Mouse (Mus musculus): Measurements from ENCODE around the gene Rnf31. TPM values are rescaled to one million over a fixed set of nuclear protein-coding genes. Genes with fewer than 3 reads are reported as not detected.

Gene Rnf31
- total RNA-seq, 4 experiments from 2014 or later: 36.5 to 56.0 (median 45.5) TPM

DNA sequence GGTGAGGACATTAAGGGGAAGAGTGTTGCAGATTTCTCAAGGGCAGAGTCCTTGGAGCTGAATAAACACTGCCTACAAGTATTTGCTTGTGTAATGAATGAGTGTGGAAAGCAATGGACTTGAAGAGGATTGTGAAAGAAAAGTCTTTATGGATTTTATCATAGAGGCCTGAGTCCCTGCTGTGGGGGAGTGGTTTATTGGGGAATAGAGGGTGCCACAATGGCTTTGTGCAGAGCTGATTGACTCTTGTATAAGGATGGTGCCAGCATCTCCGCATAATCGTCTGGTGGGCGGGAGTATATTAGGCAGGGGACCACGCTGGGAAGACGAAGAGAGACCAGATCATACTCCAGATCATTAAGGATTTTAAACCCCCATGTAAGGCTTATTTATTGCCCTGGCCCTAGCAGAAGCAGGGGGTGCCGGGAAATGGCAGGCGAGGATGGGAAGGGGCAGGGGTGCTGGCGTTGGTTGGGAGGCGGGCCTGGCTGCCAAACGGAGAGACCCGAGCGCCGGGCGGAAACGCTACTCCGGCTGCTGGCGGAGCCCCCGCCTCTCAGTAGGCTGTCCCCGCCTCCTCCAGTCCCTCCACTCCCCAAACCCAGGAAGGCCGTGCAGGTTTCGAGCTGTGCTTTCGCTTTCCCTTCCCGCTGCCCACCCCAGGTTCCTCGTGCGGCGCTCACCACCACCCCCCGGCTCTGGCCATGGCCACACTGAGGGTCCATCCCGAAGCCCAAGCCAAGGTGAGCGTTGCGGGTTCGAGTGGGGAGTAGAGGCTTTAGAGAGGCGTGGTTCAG lies 13.4 kb upstream of the Rnf31 start, which contains the start of gene Psme1:
Gene Psme1 (plus strand): TSS at position 253 of the 797 bp plus-strand sequence.
- DNase-seq (ENCODE audit: low spot score in 2 of 2): peak; percentile 54 to 62

- DNase-seq (ENCODE audit: low spot score in 2 of 2): peak in 1 of 2 experiments; percentile 36
Measured at GRCm38 (mm10) chr14:55578668-55579269, 12.7 kb upstream of the Rnf31 start.

- no peak for DNase-seq (ENCODE audit: low spot score in 2 of 2)
Measured at GRCm38 (mm10) chr14:55579511-55580496, 11.7 kb upstream of the Rnf31 start.

- no peak for DNase-seq (ENCODE audit: low spot score in 2 of 2)
Measured at GRCm38 (mm10) chr14:55580731-55581130, 10.8 kb upstream of the Rnf31 start.

- no peak for DNase-seq (ENCODE audit: low spot score in 2 of 2)
Measured at GRCm38 (mm10) chr14:55581981-55582681, 9.4 kb upstream of the Rnf31 start.

- no peak for DNase-seq (ENCODE audit: low spot score in 2 of 2)
Measured at GRCm38 (mm10) chr14:55584303-55584701, 7.2 kb upstream of the Rnf31 start.

GRCm38 (mm10) chr14:55584702-55585565 lies 6.6 kb upstream of the Rnf31 start, which contains the start of gene Emc9:
TSS of gene Emc9 (minus strand) at chr14:55585302.
- DNase-seq (ENCODE audit: low spot score in 2 of 2): peak in 1 of 2 experiments; percentile 59

DNA sequence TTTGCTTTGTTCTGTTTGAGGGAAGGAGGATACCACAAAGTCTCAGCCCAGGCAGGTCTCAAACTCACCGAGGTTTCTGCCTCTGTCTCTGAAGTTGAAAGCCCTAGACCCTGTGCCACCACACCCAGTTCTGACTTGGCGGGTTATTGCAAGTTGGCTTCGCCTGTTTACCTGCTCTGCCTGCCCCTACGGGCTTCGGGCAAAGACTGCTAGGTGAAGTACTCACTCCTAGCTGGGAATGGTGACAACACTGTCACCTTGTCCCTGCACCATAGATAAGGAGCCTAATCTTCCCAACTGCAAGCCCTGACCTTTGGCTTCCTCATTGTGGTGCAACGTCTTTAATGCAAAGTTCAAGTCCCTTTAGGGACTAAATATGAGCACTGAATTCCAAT lies 5.9 kb upstream of the Rnf31 start:
- no peak for DNase-seq (ENCODE audit: low spot score in 2 of 2)

DNA sequence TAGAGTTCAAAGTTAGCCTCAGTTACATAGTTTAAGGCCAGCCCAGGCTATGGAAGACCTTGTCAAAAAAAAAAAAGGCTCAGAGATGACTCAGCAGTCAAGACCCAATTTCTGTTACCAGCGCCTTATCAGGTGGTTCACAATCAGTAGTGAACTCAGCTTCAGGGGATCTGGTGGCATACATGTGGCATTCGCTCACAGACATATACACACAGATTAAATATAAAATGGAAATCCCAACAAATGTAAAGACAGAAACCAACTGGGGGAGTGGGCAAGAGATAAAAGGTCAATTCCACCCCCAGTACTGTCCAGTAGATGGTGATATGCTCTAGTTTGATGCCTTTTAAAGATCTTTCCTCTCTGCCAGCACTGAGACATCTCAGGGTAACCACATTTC lies 5.4 kb upstream of the Rnf31 start:
- no peak for DNase-seq (ENCODE audit: low spot score in 2 of 2)

DNA sequence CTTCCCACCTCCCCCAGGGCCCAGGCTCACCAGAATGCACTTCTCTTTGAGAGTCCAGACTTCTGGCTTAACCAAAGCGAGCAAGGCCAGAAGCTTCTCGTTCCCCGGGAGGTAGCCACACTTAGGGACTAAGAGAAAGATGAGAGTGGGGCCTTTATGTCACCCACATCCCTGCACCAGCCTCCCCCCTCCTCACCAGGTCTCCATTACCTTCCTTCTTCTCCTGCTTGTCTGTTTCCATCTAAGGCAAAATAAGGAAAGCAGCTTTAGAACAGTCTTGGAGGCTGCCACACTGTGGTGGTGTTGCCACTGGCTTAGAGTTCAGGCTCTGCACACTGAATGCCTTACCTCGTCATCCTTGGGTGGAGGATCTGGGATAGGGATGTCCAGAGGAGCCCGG lies 2.2 kb upstream of the Rnf31 start:
- DNase-seq (ENCODE audit: low spot score in 2 of 2): no peak

DNA sequence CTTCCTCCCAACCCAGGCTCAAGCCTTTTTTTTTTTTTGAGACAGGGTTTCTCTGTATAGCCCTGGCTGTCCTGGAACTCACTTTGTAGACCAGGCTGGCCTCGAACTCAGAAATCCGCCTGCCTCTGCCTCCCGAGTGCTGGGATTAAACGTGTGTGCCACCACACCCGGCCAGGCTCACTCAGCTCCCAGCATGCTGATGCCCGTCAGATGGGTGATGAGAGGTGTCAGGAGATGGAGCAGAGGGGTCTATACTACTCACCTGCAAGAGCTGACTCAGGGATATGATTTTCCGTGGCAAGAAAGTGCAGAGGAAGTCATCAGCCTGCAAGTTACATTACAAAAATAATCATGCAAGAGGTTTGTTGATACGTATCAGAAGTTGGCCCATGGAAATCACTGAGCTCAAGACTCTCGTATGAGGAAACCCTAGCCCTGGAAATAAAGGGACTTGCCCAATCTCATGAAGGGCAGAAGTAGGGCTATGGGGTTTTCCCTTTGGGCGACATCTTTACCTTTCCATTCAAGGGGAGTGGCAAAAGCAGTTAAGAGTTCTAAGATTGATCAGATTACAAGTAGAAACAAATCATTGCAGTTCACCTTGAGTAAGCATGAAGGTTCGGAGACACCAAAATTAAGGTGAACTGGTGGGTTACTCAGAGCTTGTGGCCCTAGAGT lies 1.6 kb upstream of the Rnf31 start:
- DNase-seq (ENCODE audit: low spot score in 2 of 2): no peak

GRCm38 (mm10) chr14:55590748-55591330 lies 669 bp upstream of the Rnf31 start, which contains the start of gene Psme2:
TSS of gene Psme2 (minus strand) at chr14:55591113.
- DNase-seq (ENCODE audit: low spot score in 2 of 2): peak; percentile 89 to 96

DNA sequence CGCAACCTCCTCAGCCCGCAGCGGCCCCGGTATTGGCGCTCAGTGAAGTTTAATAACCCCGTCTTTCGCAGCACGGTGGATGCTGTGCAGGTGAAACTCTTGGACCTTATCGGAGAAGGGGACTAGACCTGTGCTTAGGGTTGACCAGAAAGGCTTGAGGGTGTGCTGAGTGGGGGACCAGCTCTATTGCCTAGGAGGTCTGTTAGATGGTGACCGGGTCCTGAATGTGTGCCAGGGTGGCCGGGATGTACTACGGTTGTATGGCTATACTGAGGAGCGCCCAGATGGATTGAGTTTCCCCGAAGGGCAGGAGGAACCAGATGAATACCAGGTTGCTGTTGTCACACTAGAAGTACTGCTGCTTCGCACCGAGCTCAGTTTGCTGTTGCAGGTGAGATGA lies 718 bp downstream of the Rnf31 start:
- DNase-seq (ENCODE audit: low spot score in 2 of 2): no peak

DNA sequence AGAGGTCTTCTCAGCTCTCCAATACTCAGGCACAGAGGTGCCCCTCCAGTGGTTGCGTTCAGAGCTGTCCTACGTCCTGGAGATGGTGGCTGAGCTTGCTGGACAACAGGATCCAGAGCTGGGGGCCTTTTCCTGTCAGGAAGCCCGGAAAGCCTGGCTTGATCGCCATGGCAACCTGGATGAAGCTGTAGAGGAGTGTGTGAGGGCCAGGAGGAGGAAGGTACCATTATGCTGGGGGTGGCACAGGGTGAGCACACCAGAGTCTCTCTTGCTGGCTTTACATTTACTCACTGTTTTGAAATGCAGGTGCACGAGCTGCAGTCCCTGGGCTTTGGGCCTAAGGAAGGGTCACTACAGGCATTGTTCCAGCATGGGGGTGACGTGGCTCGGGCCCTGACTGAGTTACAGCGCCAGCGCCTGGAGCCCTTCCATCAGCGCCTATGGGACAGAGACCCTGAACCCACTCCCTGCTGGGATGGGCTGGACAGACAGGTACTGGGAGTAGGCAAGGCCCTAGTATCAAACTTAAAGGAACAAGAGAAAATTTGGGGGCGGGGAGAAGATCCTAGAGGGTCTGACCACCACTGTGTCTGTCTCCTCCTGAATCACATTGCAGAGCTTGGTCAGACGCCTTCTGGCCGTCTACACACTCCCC lies 4.7 kb downstream of the Rnf31 start:
- DNase-seq (ENCODE audit: low spot score in 2 of 2): peak in 1 of 2 experiments; percentile 32

- no peak for DNase-seq (ENCODE audit: low spot score in 2 of 2)
Measured at GRCm38 (mm10) chr14:55598521-55599390, 7.2 kb downstream of the Rnf31 start.

GRCm38 (mm10) chr14:55603271-55603632 lies 11.7 kb downstream of the Rnf31 start, which contains the start of gene Irf9:
TSS of gene Irf9 (plus strand) at chr14:55603571.
- DNase-seq (ENCODE audit: low spot score in 2 of 2): no peak

All from layer of hippocampus, adult 8-10 months (tissue).